Comparison of ENCODE assay signal across 16 mouse cellular contexts in genomic region chr16:25660510-25661235, GRCm38 (mm10). TPM values are rescaled to one million over a fixed set of nuclear protein-coding genes. Genes with fewer than 3 reads are reported as not detected.
A peak's percentile ranks its signal among the peaks of the same experiment; 100 is the strongest.
DNase-seq lines count a peak whose midpoint lies in the region; ATAC-seq and TF ChIP-seq lines count a peak whose summit lies in the region.
"Had no signal": no experiment of that assay in that cellular context is flagged by ENCODE, and none has a peak within 500 bp of the region (broad histone marks: within the 10 kb centered on the region; RNA-seq: fewer than 3 reads in every experiment).

No protein-coding gene starts in this region.

- H3K27me3 ChIP-seq in hindbrain, embryonic 11.5 days (ENCODE audit: control insufficient read depth, insufficient read depth, low read length), result no peaks in the 10 kb centered on the region
- H3K27me3 ChIP-seq in hindbrain, embryonic 10.5 days (ENCODE audit: insufficient read depth, poor library complexity, severe bottlenecking), result no peaks in the 10 kb centered on the region
- no peaks in the 10 kb centered on the region for H3K27me3 ChIP-seq in hindbrain, embryonic 15.5 days

- H3K36me3 ChIP-seq in hindbrain, embryonic 11.5 days (ENCODE audit: control insufficient read depth, insufficient read depth, low read length), result no peaks in the 10 kb centered on the region
- no peaks in the 10 kb centered on the region for H3K36me3 ChIP-seq in hindbrain, embryonic 10.5 days
- no peaks in the 10 kb centered on the region for H3K36me3 ChIP-seq in ES-E14 (ENCODE audit: control insufficient read depth, insufficient read depth, low read length, poor library complexity, severe bottlenecking)
- no peaks in the 10 kb centered on the region for H3K36me3 ChIP-seq in hindbrain, embryonic 15.5 days

- no peak for DNase-seq in hindbrain, embryonic 11.5 days (ENCODE audit: low spot score)
- DNase-seq in hindbrain, embryonic 10.5 days (ENCODE audit: low spot score), result no peak
- DNase-seq in ES-E14 (ENCODE audit: low read depth, low spot score), result no peak
- peak; percentile 28 for DNase-seq in brain, adult 2 months (ENCODE audit: low read depth, low spot score)
- DNase-seq in adrenal gland, postnatal 4 days (ENCODE audit: low spot score in 2 of 2), result no peak
- DNase-seq in cerebellum, postnatal 14 days, result no peak
- no peak for DNase-seq in heart, postnatal 14 days
- DNase-seq: adrenal gland, postnatal 25 days; gastrocnemius, adult 2 months; heart, adult 11 months; kidney, postnatal 14 days; lung, embryonic 14.5 days; thymus, postnatal 25 days had no signal

- no peak overlapping the region for H3K9ac ChIP-seq in hindbrain, embryonic 11.5 days (ENCODE audit: low read depth, low read length)
- H3K9ac ChIP-seq in ES-E14 (ENCODE audit: insufficient read depth, low read depth, low read length, poor library complexity, severe bottlenecking), result no peak overlapping the region
- H3K9ac ChIP-seq in hindbrain, embryonic 15.5 days, result no peak overlapping the region
- H3K9ac ChIP-seq: lung, embryonic 14.5 days had no signal

- no peak overlapping the region for H3K4me2 ChIP-seq in hindbrain, embryonic 11.5 days (replicated peaks; ENCODE audit: low read depth, low read length)
- no peak overlapping the region for H3K4me2 ChIP-seq in hindbrain, embryonic 15.5 days
- H3K4me2 ChIP-seq: lung, embryonic 14.5 days had no signal

- no peaks in the 10 kb centered on the region for H3K4me1 ChIP-seq in hindbrain, embryonic 11.5 days (replicated peaks; ENCODE audit: control insufficient read depth, insufficient read depth, low read length)
- H3K4me1 ChIP-seq in hindbrain, embryonic 10.5 days (replicated peaks), result no peaks in the 10 kb centered on the region
- H3K4me1 ChIP-seq in ES-E14 (ENCODE audit: control insufficient read depth in 2 of 2, insufficient read depth in 2 of 2, low read length in 2 of 2, poor library complexity in 1 of 2), result no peaks in the 10 kb centered on the region
- H3K4me1 ChIP-seq in hindbrain, embryonic 15.5 days (replicated peaks), result no peaks in the 10 kb centered on the region

- H3K4me3 ChIP-seq in hindbrain, embryonic 11.5 days (ENCODE audit: low read depth, low read length), result no peak overlapping the region
- no peak overlapping the region for H3K4me3 ChIP-seq in hindbrain, embryonic 10.5 days
- no peak overlapping the region for H3K4me3 ChIP-seq in ES-E14 (ENCODE audit: insufficient read depth in 1 of 2, low read depth in 1 of 2, low read length in 2 of 2, poor library complexity in 1 of 2, severe bottlenecking in 1 of 2)
- no peak overlapping the region for H3K4me3 ChIP-seq in hindbrain, embryonic 15.5 days
- H3K4me3 ChIP-seq: gastrocnemius, adult 2 months had no signal

- intact Hi-C loops in heart, postnatal 14 days (cut with DNase I), result no loop called here

- WGBS in hindbrain, embryonic 11.5 days, result 72% methylated on average over 9 of the region's 9 CpGs
- WGBS in hindbrain, embryonic 10.5 days, result 83% methylated on average over 9 of the region's 9 CpGs
- WGBS in hindbrain, embryonic 15.5 days, result 50% methylated on average over 9 of the region's 9 CpGs

- no peaks in the 10 kb centered on the region for H3K9me3 ChIP-seq in hindbrain, embryonic 11.5 days (ENCODE audit: control insufficient read depth, low read length)
- H3K9me3 ChIP-seq in hindbrain, embryonic 10.5 days, result peaks cover 3% of the 10 kb centered on the region; the same call in 1 of the 2 replicates
- H3K9me3 ChIP-seq in ES-E14 (ENCODE audit: control insufficient read depth, insufficient read depth, low read depth, low read length), result no peaks in the 10 kb centered on the region
- no peaks in the 10 kb centered on the region for H3K9me3 ChIP-seq in hindbrain, embryonic 15.5 days

- no peak overlapping the region for H3K27ac ChIP-seq in hindbrain, embryonic 11.5 days (ENCODE audit: low read depth, low read length)
- H3K27ac ChIP-seq in hindbrain, embryonic 10.5 days, result no peak overlapping the region
- no peak overlapping the region for H3K27ac ChIP-seq in ES-E14 (ENCODE audit: insufficient read depth, low read depth, low read length, poor library complexity, severe bottlenecking)
- no peak overlapping the region for H3K27ac ChIP-seq in hindbrain, embryonic 15.5 days (replicated peaks)
- H3K27ac ChIP-seq: gastrocnemius, adult 2 months; macrophage had no signal

- peak; percentile 66; the same call in 1 of the 2 replicates for ATAC-seq in hindbrain, embryonic 11.5 days (ENCODE audit: low FRiP score)
- peak; percentile 61; the same call in 1 of the 2 replicates for ATAC-seq in hindbrain, embryonic 15.5 days (ENCODE audit: low FRiP score, low read depth)

- in situ Hi-C loops in ES-E14 (cut with MboI; ENCODE audit: low sequenced_read_pairs in 2 of 2, unreplicated experiment in 2 of 2), result no loop called here

TF ChIP-seq in ES-E14, 5 proteins besides CTCF, POLR2A, EP300 and RAD21:
- 0 out of 2 replicates have a peak, but pooled peaks have one; percentile 11 for TF ChIP-seq ZNF384 (IDR thresholded peaks at IDR 0.05; ENCODE audit: low read depth, low read length)
- TF ChIP-seq CHD2 (IDR thresholded peaks at IDR 0.05; ENCODE audit: low read depth, low read length), result no peak

RNA-seq across cellular contexts. Expression of gene Trp63, which starts 22.9 kb away (rescaled TPM):
- polyA plus RNA-seq in hindbrain, embryonic 11.5 days (2014; fragmentation: Nextera tagmentation; extraction: Ambion mirVana), result 3.1 and 5.3 TPM in 2 replicates
- 7.2 and 7.7 TPM in 2 replicates for polyA plus RNA-seq in hindbrain, embryonic 10.5 days (2016; fragmentation: Nextera tagmentation; extraction: Ambion mirVana)
- total RNA-seq in ES-E14 (2012; rRNA removed), result 0.05 and 0.13 TPM in 2 replicates
- 0.12 and 0.28 TPM in 2 replicates for polyA plus RNA-seq in hindbrain, embryonic 15.5 days (2015; fragmentation: Nextera tagmentation; extraction: Ambion mirVana)
- total RNA-seq in adrenal gland, postnatal 4 days (2021), result under 1 TPM; 0.36 to 0.71 TPM
- 1 to 10 TPM; 1.0 to 1.3 TPM for total RNA-seq in heart, postnatal 14 days (2021)
- total RNA-seq: adrenal gland, postnatal 25 days; liver, adult 2 months had no signal
- polyA plus RNA-seq: liver, adult 2 months; macrophage had no signal
